ENCODE assay signal across 8 mouse cellular contexts in genomic region chr6:7882520-7882919, GRCm38 (mm10). TPM values are rescaled to one million over a fixed set of nuclear protein-coding genes. Genes with fewer than 3 reads are reported as not detected.
A peak's percentile ranks its signal among the peaks of the same experiment; 100 is the strongest.
DNase-seq lines count a peak whose midpoint lies in the region.

No protein-coding gene starts in this region.

- intact Hi-C loops in gastrocnemius, postnatal 36 days (cut with DNase I): no loop called here
- intact Hi-C loops in left cerebral cortex, postnatal 4 days (cut with DNase I): no loop called here

- DNase-seq in 3T3-L1 (ENCODE audit: low read depth, low spot score) (peak; percentile 54), NIH3T3 (ENCODE audit: low read depth) (peak; percentile 66)
- DNase-seq in gastrocnemius, postnatal 36 days: peak; percentile 26 to 61
- peak; percentile 38 for DNase-seq in kidney, postnatal 14 days
- DNase-seq in thymus, postnatal 25 days: no peak
- DNase-seq in left cerebral cortex, postnatal 4 days: no peak
- DNase-seq in cerebellum, postnatal 36 days: no peak
- no peak for DNase-seq in cerebellum, adult 18-20 months

RNA-seq across cellular contexts. Expression of gene C1galt1, which starts 37.9 kb away (rescaled TPM):
- 10 to 100 TPM; 11.9 to 12.7 TPM for total RNA-seq in gastrocnemius, postnatal 36 days (2021)
- 10 to 100 TPM; 16.4 to 17.2 TPM for total RNA-seq in left cerebral cortex, postnatal 4 days (2021)

Comparison
In these comparisons a context has a peak if more than half of its experiments do, and no peak if none do; other contexts are left out.
1. DNase-seq: peak in 3T3-L1 (single experiment), NIH3T3 (single experiment), gastrocnemius, postnatal 36 days (2 of 2) and kidney, postnatal 14 days (single experiment); none in thymus, postnatal 25 days (single experiment), left cerebral cortex, postnatal 4 days (single experiment), cerebellum, postnatal 36 days (0 of 2) and cerebellum, adult 18-20 months (0 of 2).